Mouse (Mus musculus) spleen, adult 2 months (tissue): ENCODE measurements around the gene Exoc6.

Experiments used
- CTCF ChIP-seq: fragments of 200-500 bp; IDR thresholded peaks from 2 replicates; pipeline ENCODE4 v1.5.1; 2011; ENCODE audit warnings: mild to moderate bottlenecking, inconsistent platforms; ENCODE audit not compliant: insufficient read depth, insufficient read length, insufficient replicate concordance; ENCODE audit errors: extremely low read depth
- POLR2A ChIP-seq: fragments of 200-500 bp; IDR thresholded peaks from 2 replicates; pipeline ENCODE4 v1.6.1; 2011; ENCODE audit warnings: low read depth, low read length, inconsistent platforms

GRCm38 (mm10) chr19:37545725-37546124 lies 4.5 kb upstream of the Exoc6 start:
- TF ChIP-seq CTCF (no peak), POLR2A (no peak)
